Mouse (Mus musculus): ENCODE measurements at regions not wholly inside any gene's neighbourhood (a gene's known extent, or its start where the extent isn't known, plus 50 kb on each side); places are given as distances from the start of the nearest gene placed in this dataset.

- DNase-seq (ENCODE audit: low spot score): no peak
These were observed 91.8 kb downstream of the Slc16a9 start for GRCm38 (mm10) chr10:70336741-70337140.

GRCm38 (mm10) chr10:70359421-70359820 is 80.9 kb upstream of the Fam13c start:
- DNase-seq (ENCODE audit: low spot score): no peak

GRCm38 (mm10) chr10:70359834-70360233 is 80.4 kb upstream of the Fam13c start:
- DNase-seq (ENCODE audit: low spot score): no peak

GRCm38 (mm10) chr10:70363054-70363453 is 77.2 kb upstream of the Fam13c start:
- DNase-seq (ENCODE audit: low spot score): no peak

GRCm38 (mm10) chr10:70364218-70364975 is 75.9 kb upstream of the Fam13c start:
- DNase-seq (ENCODE audit: low spot score): no peak

- no peak for DNase-seq (ENCODE audit: low spot score)
These were observed 75.3 kb upstream of the Fam13c start for GRCm38 (mm10) chr10:70364976-70365345.

GRCm38 (mm10) chr10:70365504-70365903 is 74.8 kb upstream of the Fam13c start:
- DNase-seq (ENCODE audit: low spot score): no peak

GRCm38 (mm10) chr10:70367866-70368265 is 72.4 kb upstream of the Fam13c start:
- no peak for DNase-seq (ENCODE audit: low spot score)

- DNase-seq (ENCODE audit: low spot score): peak; percentile 71
These were observed 71.6 kb upstream of the Fam13c start for GRCm38 (mm10) chr10:70368685-70369084.

- no peak for DNase-seq (ENCODE audit: low spot score)
These were observed 67.7 kb upstream of the Fam13c start for GRCm38 (mm10) chr10:70372411-70373136.

- peak; percentile 6 for DNase-seq (ENCODE audit: low spot score)
These were observed 67.1 kb upstream of the Fam13c start for GRCm38 (mm10) chr10:70373207-70373606.

GRCm38 (mm10) chr10:70373836-70374235 is 66.4 kb upstream of the Fam13c start:
- no peak for DNase-seq (ENCODE audit: low spot score)

- peak; percentile 3 for DNase-seq (ENCODE audit: low spot score)
These were observed 65.6 kb upstream of the Fam13c start for GRCm38 (mm10) chr10:70374726-70375125.

- DNase-seq (ENCODE audit: low spot score): no peak
These were observed 60.1 kb upstream of the Fam13c start for GRCm38 (mm10) chr10:70380041-70380651.

- no peak for DNase-seq (ENCODE audit: low spot score)
These were observed 55.6 kb upstream of the Fam13c start for GRCm38 (mm10) chr10:70384689-70385088.

GRCm38 (mm10) chr10:70387729-70388128 is 52.6 kb upstream of the Fam13c start:
- no peak for DNase-seq (ENCODE audit: low spot score)

Data from adipocyte (in vitro differentiated cells).